Mouse (Mus musculus) cerebellum, adult 9-10 months (tissue): ENCODE results near the gene Utp15.

Experiments
- DNase-seq: peaks from one replicate; pipeline ENCODE4 v3.0.0; 2022

Utp15 gene

DNA sequence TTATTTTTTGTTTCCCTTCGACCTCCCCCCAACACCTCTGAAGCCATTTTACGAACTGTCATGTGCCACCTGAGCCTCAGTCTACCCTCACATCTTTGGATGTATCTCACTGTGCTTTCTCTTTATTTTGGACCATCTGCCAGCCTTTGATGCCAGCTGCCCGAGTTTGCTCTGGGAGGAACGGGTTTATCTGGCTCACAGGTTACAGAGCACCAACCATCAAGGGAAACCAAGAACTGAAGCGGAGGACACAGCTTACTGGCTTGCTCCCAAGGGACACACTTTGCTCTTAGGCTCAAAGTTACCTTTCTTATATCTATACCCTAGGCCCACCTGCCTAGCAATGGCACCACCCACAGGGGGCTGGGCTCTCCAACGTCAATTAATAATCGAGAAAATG lies 17.5 kb downstream of the Utp15 start:
- DNase-seq = no peak

DNA sequence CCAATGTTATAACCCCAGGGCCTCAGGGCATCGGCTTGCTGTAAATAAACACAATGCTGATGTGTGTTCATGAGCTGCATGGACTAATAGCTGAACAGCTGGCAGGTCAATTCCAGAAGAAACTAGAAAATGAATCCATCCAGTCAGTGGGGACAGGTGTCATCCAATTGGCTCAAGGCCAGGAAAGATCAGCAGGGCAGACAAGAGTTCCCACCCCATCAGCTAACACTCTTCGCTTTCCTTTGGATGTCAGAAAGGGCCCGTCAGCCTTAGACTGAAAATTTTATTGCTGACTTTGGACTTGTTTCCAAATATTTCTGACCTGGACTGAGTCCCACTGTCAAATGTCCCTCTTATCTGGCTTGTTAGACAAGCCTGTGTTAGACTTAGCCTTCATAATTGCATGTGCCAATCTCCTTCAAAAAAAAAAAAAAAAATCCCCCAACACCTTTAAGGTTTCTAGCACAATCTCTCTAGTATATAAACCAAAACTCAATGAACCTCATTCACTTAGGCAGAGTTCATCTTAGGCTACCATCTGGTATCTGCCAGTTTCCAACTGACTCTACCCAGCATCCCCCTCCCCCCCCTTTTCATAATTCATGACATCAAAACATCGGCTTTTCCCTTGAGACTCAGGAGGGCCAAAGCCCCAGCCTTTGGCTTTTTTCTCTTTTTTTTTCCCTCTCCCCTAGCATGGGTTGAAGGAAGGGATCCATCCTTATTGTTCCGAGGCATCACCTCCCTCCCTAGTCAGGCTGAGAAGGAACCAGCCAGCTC lies 18.1 kb downstream of the Utp15 start:
- DNase-seq = no peak

DNA sequence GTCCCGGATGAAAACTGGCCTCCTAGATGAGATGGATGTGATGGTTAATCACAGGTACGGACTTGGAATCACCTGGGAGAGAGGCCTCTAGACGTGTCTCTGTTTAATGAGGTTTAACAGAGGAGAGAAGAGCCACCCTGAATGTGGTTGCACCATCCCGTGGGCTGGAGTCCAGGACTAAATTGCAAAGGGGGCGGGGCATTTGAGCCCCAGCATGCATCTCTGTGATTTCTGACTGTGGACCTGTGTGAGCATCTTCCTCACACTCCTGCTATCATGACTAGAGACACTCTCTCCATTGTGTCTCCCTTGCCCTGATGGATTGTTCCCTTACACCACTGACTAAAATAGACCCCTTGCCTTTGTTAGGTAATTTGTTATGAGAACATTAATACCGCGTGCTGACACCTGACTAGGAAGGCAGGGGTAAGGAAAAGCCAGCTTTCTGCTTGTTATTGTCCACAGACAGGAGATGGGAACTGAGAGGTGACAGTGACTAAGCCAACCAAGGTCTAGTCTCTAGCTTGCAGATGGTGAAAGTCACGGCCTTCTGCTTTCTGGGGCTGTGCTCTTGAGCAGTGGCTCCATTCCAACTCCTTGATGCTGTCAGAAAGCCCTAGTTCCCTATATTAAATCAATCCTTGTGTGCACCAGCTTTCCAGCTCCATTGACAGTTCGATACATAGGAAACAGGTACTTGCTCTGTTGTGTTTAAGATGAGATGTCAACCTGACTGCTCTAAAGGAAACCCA lies 21.1 kb downstream of the Utp15 start:
- DNase-seq = no peak

DNA sequence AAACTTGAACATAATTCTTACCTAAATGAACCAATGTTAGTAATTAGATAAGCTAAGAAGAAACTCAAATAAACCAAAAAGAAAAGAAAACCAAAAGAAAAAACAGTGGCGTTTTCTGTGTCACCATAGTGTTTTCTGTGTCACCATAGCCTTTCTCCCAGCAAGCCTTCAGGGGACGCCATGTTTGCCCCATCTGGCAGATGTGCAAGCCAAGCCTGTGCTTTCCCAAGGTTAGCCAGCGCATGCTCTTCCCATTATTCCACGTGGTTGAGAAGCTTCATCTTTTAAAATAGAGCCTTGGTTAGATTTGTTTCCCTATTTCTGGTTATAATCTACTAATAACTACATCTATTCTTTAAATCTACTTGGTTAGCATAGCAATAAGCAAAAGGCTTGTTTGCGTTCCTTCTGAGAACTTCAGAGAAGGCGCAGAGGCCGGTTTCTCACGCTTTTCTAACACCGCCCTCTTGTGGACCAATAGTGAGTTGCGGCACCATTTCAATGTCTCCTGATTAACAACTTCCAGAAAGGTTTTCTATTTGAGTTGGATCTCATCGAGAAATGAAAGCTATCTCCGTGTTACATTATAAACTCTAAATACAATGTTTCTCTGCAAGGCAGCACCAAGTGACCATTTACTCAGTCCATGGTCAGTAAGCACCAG lies 22.7 kb downstream of the Utp15 start:
- peak; percentile 43 for DNase-seq

- no peak for DNase-seq
Observed at GRCm38 (mm10) chr13:98235451-98235850, 27.4 kb downstream of the Utp15 start.

GRCm38 (mm10) chr13:98230511-98230910 lies 32.3 kb downstream of the Utp15 start:
- DNase-seq = no peak

DNA sequence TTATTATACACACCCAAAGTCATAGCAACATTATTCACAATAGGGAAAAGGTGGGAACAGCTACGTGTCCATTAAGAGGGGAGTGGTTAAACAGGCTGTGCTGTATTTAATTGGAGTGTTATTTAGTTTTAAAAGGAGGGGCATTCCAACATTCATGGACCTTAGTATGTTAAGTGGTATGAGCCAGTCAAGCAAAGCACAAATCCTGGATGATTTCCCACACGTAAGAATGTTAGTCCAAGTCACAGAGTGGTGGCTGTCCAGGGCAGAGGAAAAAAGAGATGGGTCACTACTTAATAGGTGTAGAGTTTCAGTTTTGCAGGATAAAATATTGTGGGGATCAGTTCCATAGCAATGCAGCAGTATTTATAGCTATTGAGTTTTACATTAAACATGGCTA lies 36.6 kb downstream of the Utp15 start:
- DNase-seq = no peak

DNA sequence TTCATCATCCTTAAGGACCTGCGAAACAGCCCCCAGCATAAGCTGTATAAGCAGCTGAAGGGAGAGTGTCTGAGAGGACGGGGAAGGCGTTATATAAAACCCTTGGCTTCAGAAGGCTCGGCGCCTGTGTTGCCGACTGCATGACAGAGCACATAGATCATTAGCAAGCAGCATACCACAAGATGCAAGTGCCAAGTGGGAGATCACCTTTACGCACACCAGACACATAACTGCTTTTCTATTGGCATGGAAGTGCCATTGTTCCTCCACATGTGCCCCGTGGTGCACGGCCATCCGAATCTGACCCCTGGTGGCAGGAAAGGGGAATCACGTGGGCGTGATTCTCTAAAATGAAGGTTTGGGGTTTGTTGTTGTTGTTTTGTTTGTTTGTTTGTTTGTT lies 40.0 kb downstream of the Utp15 start:
- no peak for DNase-seq

DNA sequence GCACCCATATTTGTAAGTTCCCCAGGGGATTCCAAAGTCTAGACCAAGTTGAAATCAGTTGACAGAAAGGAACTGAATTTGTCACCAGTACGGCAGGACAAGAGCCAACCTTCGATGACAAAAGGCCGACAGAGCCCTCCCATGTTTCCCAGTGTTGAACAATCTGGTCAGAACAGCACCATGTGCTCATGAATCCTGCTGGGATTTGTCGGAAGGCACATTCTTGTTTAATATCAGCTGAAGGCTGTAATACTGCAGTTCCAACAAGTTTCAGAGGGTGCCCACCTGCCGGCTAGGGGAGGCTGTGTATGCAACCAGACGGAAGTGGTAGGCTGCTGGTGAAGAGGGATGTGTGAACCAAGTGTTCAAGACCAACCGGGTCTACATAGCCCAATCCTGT lies 52.7 kb downstream of the Utp15 start:
- no peak for DNase-seq

GRCm38 (mm10) chr13:98208842-98209241 lies 54.0 kb downstream of the Utp15 start:
- no peak for DNase-seq

GRCm38 (mm10) chr13:98206546-98206870 lies 56.3 kb downstream of the Utp15 start:
- DNase-seq = peak; percentile 5

- DNase-seq = no peak
Observed at GRCm38 (mm10) chr13:98205771-98206545, 56.9 kb downstream of the Utp15 start, which contains the start of gene Arhgef28. Gene Arhgef28, minus strand, starts transcription at chr13:98206439.

GRCm38 (mm10) chr13:98205111-98205510 lies 57.7 kb downstream of the Utp15 start:
- no peak for DNase-seq

- DNase-seq = no peak
Observed at GRCm38 (mm10) chr13:98204371-98204770, 58.5 kb downstream of the Utp15 start.

GRCm38 (mm10) chr13:98201436-98201835 lies 61.4 kb downstream of the Utp15 start:
- no peak for DNase-seq
